Mouse (Mus musculus) heart, adult 2 months (tissue): Measurements from ENCODE around the gene Cma2.
"Not testable (repeated sequence)": the region's sequence is repeated elsewhere in the genome, so short reads cannot be mapped to it uniquely, and the experiment has no call there.

Experiments used
- CTCF ChIP-seq: fragments of 200-600 bp; IDR thresholded peaks from 2 replicates; pipeline ENCODE4 v1.8.1; 2022; ENCODE audit warnings: antibody characterized with exemption, mild to moderate bottlenecking, moderate library complexity
- EP300 ChIP-seq: fragments of 200-500 bp; IDR thresholded peaks from 2 replicates; pipeline ENCODE4 v1.6.1; 2011; ENCODE audit warnings: low read depth, low read length, control low read depth; ENCODE audit not compliant: insufficient read depth
- POLR2A ChIP-seq: fragments of 200-500 bp; IDR thresholded peaks from 2 replicates; pipeline ENCODE4 v1.6.1; 2011; ENCODE audit warnings: mild to moderate bottlenecking, low read depth, low read length, control low read depth; ENCODE audit not compliant: insufficient read depth

GRCm38 (mm10) chr14:56017671-56018070, 66.9 kb downstream of the Cma2 start, which contains the start of gene Mcpt1:
- not testable (repeated sequence) for TF ChIP-seq POLR2A, CTCF, EP300
